In genomic region chr1:164440708-164441407, GRCm38 (mm10) we compare ENCODE assay signal across 25 mouse cellular contexts. TPM values are rescaled to one million over a fixed set of nuclear protein-coding genes. Genes with fewer than 3 reads are reported as not detected.
A peak's percentile ranks its signal among the peaks of the same experiment; 100 is the strongest.
DNase-seq lines count a peak whose midpoint lies in the region; ATAC-seq and TF ChIP-seq lines count a peak whose summit lies in the region.
"Had no signal": no experiment of that assay in that cellular context is flagged by ENCODE, and none has a peak within 500 bp of the region (broad histone marks: within the 10 kb centered on the region; RNA-seq: fewer than 3 reads in every experiment).

No protein-coding gene starts in this region.

- H3K27ac ChIP-seq in kidney, adult 2 months (ENCODE audit: insufficient read depth, low read depth, low read length), result 0 out of 2 replicates have a peak overlapping the region, but pooled peaks have one; percentile 0
- H3K27ac ChIP-seq in bone marrow, adult 2 months (ENCODE audit: control insufficient read depth, insufficient read depth, low read depth, low read length, poor library complexity), result peak overlapping the region; percentile 37
- peak overlapping the region; percentile 15; the same call in 1 of the 2 replicates for H3K27ac ChIP-seq in liver, embryonic 16.5 days (ENCODE audit: low read length)
- H3K27ac ChIP-seq in forebrain, embryonic 12.5 days, result no peak overlapping the region
- H3K27ac ChIP-seq: embryonic facial prominence, embryonic 13.5 days; heart, adult 2 months; hindbrain, embryonic 12.5 days; midbrain, embryonic 15.5 days; neural tube, embryonic 13.5 days had no signal

- TF ChIP-seq CTCF in kidney, adult 2 months (conservative IDR thresholded peaks at IDR 0.05; ENCODE audit: insufficient read depth, insufficient read length, low read depth, low read length), result no peak
- TF ChIP-seq CTCF in bone marrow, adult 2 months (IDR thresholded peaks at IDR 0.05; ENCODE audit: control insufficient read depth, insufficient read depth, low read length), result no peak

- ATAC-seq in liver, embryonic 16.5 days (ENCODE audit: low read depth), result peak; percentile 59
- no peak for ATAC-seq in forebrain, embryonic 12.5 days (ENCODE audit: low FRiP score)
- ATAC-seq: forebrain, embryonic 16.5 days; intestine, postnatal 0 days; midbrain, embryonic 15.5 days had no signal

- TF ChIP-seq POLR2A in kidney, adult 2 months (IDR thresholded peaks at IDR 0.05; ENCODE audit: low read depth, low read length), result no peak
- no peak for TF ChIP-seq POLR2A in bone marrow, adult 2 months (IDR thresholded peaks at IDR 0.05; ENCODE audit: borderline replicate concordance, control insufficient read depth, low read depth, low read length)

- peaks cover 32% of the 10 kb centered on the region for H3K36me3 ChIP-seq in kidney, adult 2 months (ENCODE audit: control insufficient read depth, insufficient read depth, low read length)
- no peaks in the 10 kb centered on the region; the same call in 1 of the 2 replicates for H3K36me3 ChIP-seq in liver, embryonic 16.5 days (ENCODE audit: control insufficient read depth, insufficient read depth)
- peaks cover 51% of the 10 kb centered on the region for H3K36me3 ChIP-seq in forebrain, embryonic 12.5 days (replicated peaks)

- H3K27me3 ChIP-seq in kidney, adult 2 months (replicated peaks; ENCODE audit: control insufficient read depth, insufficient read depth, low read length), result no peaks in the 10 kb centered on the region
- no peaks in the 10 kb centered on the region for H3K27me3 ChIP-seq in liver, embryonic 16.5 days (ENCODE audit: control insufficient read depth, insufficient read depth, low read depth, low read length)
- no peaks in the 10 kb centered on the region for H3K27me3 ChIP-seq in forebrain, embryonic 12.5 days
- H3K27me3 ChIP-seq: embryonic facial prominence, embryonic 13.5 days; hindbrain, embryonic 12.5 days; midbrain, embryonic 15.5 days; neural tube, embryonic 13.5 days had no signal

- H3K9ac ChIP-seq in liver, embryonic 16.5 days (ENCODE audit: low read depth, low read length), result no peak overlapping the region
- no peak overlapping the region for H3K9ac ChIP-seq in forebrain, embryonic 12.5 days
- H3K9ac ChIP-seq: embryonic facial prominence, embryonic 13.5 days; hindbrain, embryonic 12.5 days; midbrain, embryonic 15.5 days; neural tube, embryonic 13.5 days had no signal

- 54% methylated on average over 11 of the region's 11 CpGs for WGBS in kidney, adult 2 months
- WGBS in bone marrow, adult 2 months, result 28% methylated on average over 11 of the region's 11 CpGs
- WGBS in liver, embryonic 16.5 days (ENCODE audit: insufficient replicate concordance), result 36% methylated on average over 11 of the region's 11 CpGs
- WGBS in forebrain, embryonic 12.5 days, result 85% methylated on average over 11 of the region's 11 CpGs

- no peaks in the 10 kb centered on the region for H3K9me3 ChIP-seq in liver, embryonic 16.5 days (replicated peaks; ENCODE audit: control insufficient read depth, low read length)
- H3K9me3 ChIP-seq in forebrain, embryonic 12.5 days, result no peaks in the 10 kb centered on the region
- H3K9me3 ChIP-seq: embryonic facial prominence, embryonic 13.5 days; hindbrain, embryonic 12.5 days; megakaryocyte, embryonic 14.5 days; midbrain, embryonic 15.5 days; neural tube, embryonic 13.5 days had no signal

- DNase-seq in kidney, adult 2 months, result peak; percentile 9
- no peak for DNase-seq in kidney, postnatal 4 days
- peak; percentile 54 for DNase-seq in 416B (ENCODE audit: low read depth)
- DNase-seq in left cerebral cortex, postnatal 36 days (ENCODE audit: low spot score in 2 of 2), result no peak
- DNase-seq in gastrocnemius, adult 18-20 months (ENCODE audit: low spot score), result no peak
- DNase-seq: adrenal gland, postnatal 10 days; cerebellum, adult 2 months; cerebellum, postnatal 36 days; embryo, embryonic 11 days; gastrocnemius, postnatal 14 days; heart, adult 2 months; lung, adult 18-20 months; lung, postnatal 14 days had no signal

- H3K4me1 ChIP-seq in kidney, adult 2 months (ENCODE audit: control insufficient read depth, insufficient read depth, low read length), result peaks cover 3% of the 10 kb centered on the region; the same call in 1 of the 2 replicates
- peaks cover 9% of the 10 kb centered on the region for H3K4me1 ChIP-seq in bone marrow, adult 2 months (ENCODE audit: control insufficient read depth, insufficient read depth, low read length)
- no peaks in the 10 kb centered on the region; the same call in 1 of the 2 replicates for H3K4me1 ChIP-seq in liver, embryonic 16.5 days (ENCODE audit: control insufficient read depth, low read depth, low read length)
- no peaks in the 10 kb centered on the region for H3K4me1 ChIP-seq in forebrain, embryonic 12.5 days
- H3K4me1 ChIP-seq: embryonic facial prominence, embryonic 13.5 days; hindbrain, embryonic 12.5 days; midbrain, embryonic 15.5 days; neural tube, embryonic 13.5 days had no signal

- H3K4me3 ChIP-seq in kidney, adult 2 months (ENCODE audit: insufficient read depth, low read depth, low read length), result no peak overlapping the region
- no peak overlapping the region for H3K4me3 ChIP-seq in bone marrow, adult 2 months (replicated peaks; ENCODE audit: control insufficient read depth, low read depth, low read length)
- no peak overlapping the region for H3K4me3 ChIP-seq in liver, embryonic 16.5 days (ENCODE audit: low read depth, low read length)
- no peak overlapping the region for H3K4me3 ChIP-seq in forebrain, embryonic 12.5 days (replicated peaks)
- H3K4me3 ChIP-seq: embryonic facial prominence, embryonic 13.5 days; erythroblast, embryonic 14.5 days; heart, adult 2 months; hindbrain, embryonic 12.5 days; megakaryocyte, embryonic 14.5 days; midbrain, embryonic 15.5 days; myocyte; neural tube, embryonic 13.5 days had no signal

- peak overlapping the region; percentile 18; the same call in 1 of the 2 replicates for H3K4me2 ChIP-seq in liver, embryonic 16.5 days (ENCODE audit: low read depth, low read length)
- no peak overlapping the region for H3K4me2 ChIP-seq in forebrain, embryonic 12.5 days
- H3K4me2 ChIP-seq: embryonic facial prominence, embryonic 13.5 days; hindbrain, embryonic 12.5 days; midbrain, embryonic 15.5 days; neural tube, embryonic 13.5 days had no signal

- intact Hi-C loops in left cerebral cortex, postnatal 36 days (cut with DNase I), result no loop called here

RNA-seq across cellular contexts. Expression of gene Atp1b1, which starts 17.3 kb away (rescaled TPM):
- polyA plus RNA-seq in kidney, adult 2 months (2012; rRNA removed), result 945 and 1,094 TPM in 2 replicates
- 14.2 and 46.4 TPM in 2 replicates for polyA plus RNA-seq in bone marrow, adult 2 months (2011; ENCODE audit: insufficient read depth, insufficient read length, low replicate concordance, missing spikeins)
- 17.7 and 20.3 TPM in 2 replicates for polyA plus RNA-seq in liver, embryonic 16.5 days (2015; fragmentation: Nextera tagmentation; extraction: Ambion mirVana)
- 28.6 and 29.7 TPM in 2 replicates for polyA plus RNA-seq in forebrain, embryonic 12.5 days (2016; fragmentation: Nextera tagmentation; extraction: Ambion mirVana)
- 1,000 to 10,000 TPM; 1,659 to 1,749 TPM for total RNA-seq in left cerebral cortex, postnatal 36 days (2021)
- total RNA-seq in gastrocnemius, adult 18-20 months (2021), result 100 to 1,000 TPM; 179 to 280 TPM
- polyA plus RNA-seq: erythroblast, embryonic 14.5 days had no signal

Comparison
In these comparisons a context has a peak if more than half of its experiments do, and no peak if none do; other contexts are left out.
1. DNase-seq: peak in kidney, adult 2 months (single experiment) and 416B (single experiment); none in kidney, postnatal 4 days (0 of 2), left cerebral cortex, postnatal 36 days (0 of 2) and gastrocnemius, adult 18-20 months (single experiment).
2. RNA of gene Atp1b1, which starts 17.3 kb away (polyA plus RNA-seq): 945 to 1,094 TPM in kidney, adult 2 months; 14.2 to 46.4 TPM in bone marrow, adult 2 months, 28.6 to 29.7 TPM in forebrain, embryonic 12.5 days and 17.7 to 20.3 TPM in liver, embryonic 16.5 days; every median in the first group is over 10 times any median in the second.